Mouse (Mus musculus): ENCODE data around the gene Tmem256.

Tmem256 gene

DNA sequence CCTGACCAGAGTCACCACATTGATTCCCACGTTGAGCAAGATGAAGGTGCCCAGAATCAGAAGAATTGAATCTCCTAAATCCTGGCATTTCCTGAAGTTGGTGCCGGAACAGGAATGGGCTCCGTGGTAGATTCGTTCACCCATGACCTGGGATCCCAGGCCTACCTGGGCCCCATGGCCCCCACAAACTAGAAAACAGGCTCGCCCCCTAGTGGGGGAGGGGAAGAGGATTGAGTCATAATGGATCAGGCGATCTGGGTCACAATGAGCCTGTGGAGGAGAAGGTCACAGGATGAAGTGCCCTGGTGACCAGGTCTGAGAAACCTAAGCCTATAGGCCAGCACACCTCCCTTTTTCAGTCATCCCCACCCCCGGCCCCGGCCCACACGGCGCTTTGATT, 23.2 kb upstream of the Tmem256 start, which contains the start of gene Gm39566:
Gene Gm39566, minus strand, starts transcription at position 144 of the 400 bp plus-strand sequence.
- no peak for DNase-seq (ENCODE audit: low spot score)

- DNase-seq (ENCODE audit: low spot score), result no peak
These were observed 21.8 kb upstream of the Tmem256 start for GRCm38 (mm10) chr11:69816520-69816919.

DNA sequence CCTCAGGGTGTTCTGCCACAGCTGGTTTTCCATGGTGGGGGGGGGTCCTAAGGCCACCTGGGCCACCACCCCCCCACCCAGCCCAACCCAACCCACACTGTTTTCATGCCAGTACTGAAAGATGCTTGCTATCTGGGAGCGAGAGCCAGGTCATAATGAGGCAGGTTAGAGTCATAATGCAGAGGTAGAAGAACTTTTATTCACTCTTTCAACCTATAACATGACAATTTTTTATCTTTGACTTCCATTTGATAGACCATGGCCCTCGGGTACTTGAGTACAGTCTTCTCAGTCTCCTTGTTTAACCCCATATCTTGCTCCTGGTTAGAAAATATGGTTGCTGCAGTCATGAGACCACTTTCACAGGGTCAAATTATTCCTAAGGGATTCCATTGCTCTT, 19.9 kb upstream of the Tmem256 start, which contains the start of gene Spem2:
Gene Spem2, minus strand, starts transcription at position 101 of the 400 bp plus-strand sequence.
- no peak for DNase-seq (ENCODE audit: low spot score)

- DNase-seq (ENCODE audit: low spot score), result no peak
These were observed 19.4 kb upstream of the Tmem256 start for GRCm38 (mm10) chr11:69818871-69819270.

GRCm38 (mm10) chr11:69822080-69822479, 16.2 kb upstream of the Tmem256 start, which contains the start of gene Spem1:
Gene Spem1, minus strand, starts transcription at chr11:69822180.
- DNase-seq (ENCODE audit: low spot score), result no peak

DNA sequence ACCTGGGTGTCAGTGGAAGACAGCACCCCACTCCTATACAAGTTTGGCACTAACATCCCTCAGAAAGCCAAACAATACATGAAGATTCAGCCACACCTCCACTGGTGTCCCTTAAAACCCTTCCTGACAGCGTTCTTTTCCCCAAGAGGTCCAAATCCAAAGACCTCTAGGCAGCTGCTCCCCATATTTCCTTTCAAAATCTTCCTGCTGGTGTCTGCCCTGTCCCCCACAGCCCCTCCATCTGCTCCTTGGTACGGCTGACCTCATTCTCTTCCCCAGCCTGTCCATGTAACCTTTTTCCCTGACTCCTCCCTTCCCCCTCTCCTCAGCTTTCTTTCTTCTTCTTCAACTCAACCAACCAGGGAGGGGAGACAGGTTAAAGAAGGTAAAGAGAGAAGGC, 14.9 kb upstream of the Tmem256 start:
- DNase-seq (ENCODE audit: low spot score), result no peak

- no peak for DNase-seq (ENCODE audit: low spot score)
These were observed 9.5 kb upstream of the Tmem256 start for GRCm38 (mm10) chr11:69828832-69829231.

- DNase-seq (ENCODE audit: low spot score), result no peak
These were observed 4.8 kb upstream of the Tmem256 start for GRCm38 (mm10) chr11:69833554-69833953.

DNA sequence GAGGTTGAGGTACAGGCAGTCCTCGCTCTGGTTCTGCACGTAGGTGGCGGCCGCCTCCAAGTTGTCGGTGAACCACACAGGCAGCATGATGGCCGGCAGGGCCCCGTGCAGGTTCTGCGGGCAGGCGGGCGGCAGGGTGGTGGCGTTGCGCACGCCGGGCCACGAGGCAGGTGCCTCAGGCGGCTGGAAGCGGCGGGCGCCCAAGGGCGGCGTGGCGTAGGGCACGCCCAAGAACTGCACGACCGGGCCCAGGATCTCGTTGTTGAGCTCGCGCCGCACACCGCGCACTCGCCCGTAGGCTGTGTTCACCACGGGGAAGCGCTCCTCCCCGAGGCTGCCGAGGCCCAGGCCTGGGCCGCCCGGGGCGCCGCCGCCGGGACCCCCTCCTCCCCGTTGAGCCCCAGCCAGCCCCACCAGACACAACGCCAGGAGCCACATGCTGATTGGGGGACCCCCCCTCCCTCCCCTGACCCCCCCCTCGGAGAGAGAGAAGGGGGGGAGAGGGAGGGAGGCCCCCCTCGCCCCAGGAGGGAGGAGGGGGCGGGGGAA, 4.2 kb upstream of the Tmem256 start:
- peak; percentile 65 for DNase-seq (ENCODE audit: low spot score)

- DNase-seq (ENCODE audit: low spot score), result no peak
These were observed 2.9 kb upstream of the Tmem256 start for GRCm38 (mm10) chr11:69835326-69835965.

DNA sequence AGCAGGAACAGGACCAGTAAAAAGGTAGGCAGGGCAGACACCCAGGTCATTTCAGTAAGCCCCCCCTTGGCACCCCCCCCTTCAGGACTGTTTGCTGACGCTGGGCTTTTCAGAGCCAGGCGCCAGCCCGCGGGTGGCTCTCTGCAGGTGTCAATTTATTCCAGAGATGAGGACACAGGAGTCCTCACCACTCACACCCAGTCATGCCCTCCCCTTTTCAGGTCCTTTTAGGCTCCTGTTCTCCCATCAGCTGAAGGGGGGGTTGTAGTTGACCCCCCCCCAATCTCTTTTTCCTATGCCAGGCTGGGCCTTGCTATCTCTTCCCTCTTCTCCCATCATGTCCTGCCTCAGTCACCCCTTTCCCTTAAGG, 2.4 kb upstream of the Tmem256 start:
- DNase-seq (ENCODE audit: low spot score), result no peak

GRCm38 (mm10) chr11:69836703-69837576, 1.4 kb upstream of the Tmem256 start:
- DNase-seq (ENCODE audit: low spot score), result peak; percentile 70

- DNase-seq (ENCODE audit: low spot score), result no peak
These were observed 736 bp upstream of the Tmem256 start, which contains the start of gene Nlgn2 for GRCm38 (mm10) chr11:69837604-69837951. Gene Nlgn2, minus strand, starts transcription at chr11:69837784.

DNA sequence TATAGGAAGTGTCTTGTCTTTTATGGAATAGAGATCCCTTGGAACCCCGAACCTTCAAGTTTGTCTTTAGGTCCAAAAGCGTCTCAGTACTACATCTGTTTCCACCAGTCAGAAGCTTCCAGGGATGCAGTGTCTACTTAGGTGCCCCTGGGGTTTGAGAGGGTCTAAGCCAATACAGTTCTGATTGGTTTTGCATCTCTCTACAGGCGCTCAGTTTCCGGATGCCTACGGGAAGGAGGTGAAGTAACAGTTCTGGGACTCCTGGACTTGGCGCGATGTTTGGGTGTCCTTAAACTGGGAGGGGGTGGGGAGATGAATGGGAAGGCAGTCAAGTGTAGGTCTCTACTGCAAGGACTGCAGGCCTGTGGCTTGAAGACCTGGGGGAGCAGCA, 395 bp downstream of the Tmem256 start:
- no peak for DNase-seq (ENCODE audit: low spot score)

- DNase-seq (ENCODE audit: low spot score), result peak; percentile 97
These were observed 7.9 kb downstream of the Tmem256 start, which contains the start of gene Plscr3 for GRCm38 (mm10) chr11:69846198-69846680. Gene Plscr3, plus strand, starts transcription at chr11:69846376.

DNA sequence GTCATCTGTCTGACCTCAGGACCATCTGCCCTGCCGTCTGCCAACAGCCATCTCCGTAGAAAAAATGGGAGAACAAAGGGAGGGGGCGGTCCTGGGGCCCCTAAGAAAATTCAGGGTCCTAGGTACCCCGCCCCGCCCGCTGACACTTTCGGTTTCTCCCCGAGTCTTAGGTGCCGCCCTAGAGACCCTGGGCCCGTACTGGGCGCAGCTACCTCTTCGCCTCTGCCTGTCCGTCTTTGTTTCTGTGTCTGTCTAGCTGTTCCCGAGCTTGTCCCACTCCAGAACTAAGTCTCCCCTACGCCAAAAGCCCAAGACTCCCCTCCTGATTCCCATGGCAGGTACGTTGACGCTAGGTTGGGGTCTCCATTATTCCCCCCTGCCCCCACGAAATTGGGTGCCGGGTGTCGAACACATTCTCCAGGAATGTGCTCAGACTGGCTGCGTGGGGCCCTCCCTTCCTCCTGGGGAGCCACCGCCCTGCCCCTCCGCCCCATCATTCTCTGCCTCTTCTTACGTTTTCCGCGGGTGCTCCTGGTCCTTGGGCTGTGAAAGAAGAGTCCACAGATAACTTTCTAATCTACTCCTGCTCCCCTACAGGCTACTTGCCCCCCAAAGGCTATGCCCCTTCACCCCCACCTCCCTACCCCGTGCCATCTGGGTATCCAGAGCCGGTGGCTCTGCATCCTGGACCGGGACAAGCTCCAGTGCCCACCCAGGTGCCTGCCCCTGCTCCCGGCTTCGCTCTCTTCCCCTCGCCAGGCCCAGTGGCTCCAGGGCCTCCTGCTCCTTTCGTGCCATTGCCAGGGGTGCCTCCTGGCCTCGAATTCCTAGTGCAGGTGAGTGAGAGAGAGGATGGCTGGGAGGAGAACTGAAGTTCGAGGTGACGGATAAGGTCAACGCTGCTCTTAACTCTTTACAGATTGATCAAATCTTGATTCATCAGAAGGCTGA, 8.7 kb downstream of the Tmem256 start:
- DNase-seq (ENCODE audit: low spot score), result no peak

DNA sequence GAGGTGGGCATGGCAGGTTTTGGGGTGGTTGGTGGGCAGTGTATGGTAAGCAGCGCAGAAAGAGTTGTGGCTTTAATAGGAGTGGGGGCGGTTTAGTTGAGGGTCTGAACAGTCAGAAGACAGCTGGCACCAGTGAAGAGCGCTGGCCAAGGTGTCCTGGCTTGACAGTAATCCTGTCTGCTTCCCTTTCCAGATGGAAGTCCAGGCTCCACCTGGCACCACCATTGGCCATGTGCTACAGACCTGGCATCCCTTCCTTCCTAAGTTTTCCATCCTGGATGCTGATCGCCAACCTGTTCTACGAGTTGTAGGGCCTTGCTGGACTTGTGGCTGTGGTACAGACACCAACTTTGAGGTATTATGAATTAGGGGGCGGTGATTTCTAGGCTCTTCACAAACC, 9.7 kb downstream of the Tmem256 start:
- no peak for DNase-seq (ENCODE audit: low spot score)

DNA sequence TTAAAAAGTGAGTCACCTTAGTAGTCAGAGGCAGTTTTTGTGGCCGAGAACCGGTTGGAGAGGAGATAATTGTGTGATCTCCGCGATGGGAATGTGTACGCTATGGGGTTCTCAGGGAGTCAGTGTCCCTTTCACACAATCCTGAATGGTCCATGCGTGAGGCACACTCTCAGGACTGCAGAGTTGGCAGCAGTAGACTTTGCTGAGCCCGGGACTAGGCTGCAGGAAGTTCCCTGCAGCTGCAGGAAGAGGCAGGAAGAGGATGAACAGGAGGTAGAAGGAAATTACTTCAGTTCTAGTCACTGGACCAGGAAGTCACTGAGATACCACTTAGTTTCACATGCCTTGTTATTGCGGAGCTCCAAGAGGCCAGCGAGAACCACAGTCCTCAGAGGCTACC, 10.8 kb downstream of the Tmem256 start:
- DNase-seq (ENCODE audit: low spot score), result no peak

- DNase-seq (ENCODE audit: low spot score), result no peak
These were observed 11.6 kb downstream of the Tmem256 start for GRCm38 (mm10) chr11:69849884-69850283.

DNA sequence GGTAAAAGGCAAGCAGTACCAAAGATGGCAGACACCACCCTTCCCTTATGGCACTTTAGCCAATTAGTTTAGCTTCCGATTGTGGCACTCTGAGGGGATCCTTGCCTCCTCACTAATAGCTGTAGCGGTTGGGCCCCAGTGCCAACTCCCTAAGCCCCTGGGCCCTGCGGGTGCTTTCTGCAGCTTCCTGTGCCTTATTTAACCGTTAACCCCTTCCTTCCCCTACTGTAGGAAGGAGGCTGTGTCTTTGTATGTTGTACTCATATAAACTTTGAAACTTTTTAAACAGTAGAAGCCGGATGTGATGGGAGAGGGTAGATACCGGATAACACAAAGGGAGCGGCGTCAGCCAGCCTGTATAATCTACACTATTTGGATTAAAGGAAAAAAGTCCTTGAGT, 12.4 kb downstream of the Tmem256 start:
- no peak for DNase-seq (ENCODE audit: low spot score)

GRCm38 (mm10) chr11:69853994-69854393, 15.7 kb downstream of the Tmem256 start:
- no peak for DNase-seq (ENCODE audit: low spot score)

- no peak for DNase-seq (ENCODE audit: low spot score)
These were observed 16.4 kb downstream of the Tmem256 start for GRCm38 (mm10) chr11:69854680-69855079.

Data from testis, postnatal 10 days (tissue).